Mouse (Mus musculus): ENCODE results near the gene Cyp1a1.

GRCm38 (mm10) chr9:57638651-57639459 is 48.9 kb upstream of the Cyp1a1 start:
- TF ChIP-seq ZC3H11A (IDR thresholded peaks at IDR 0.05; ENCODE audit: borderline replicate concordance, low read depth, low read length) (no peak), HCFC1 (IDR thresholded peaks at IDR 0.05; ENCODE audit: borderline replicate concordance, insufficient read depth, low read length) (no peak)

Data from ES-E14 (cell line).